Mouse (Mus musculus) kidney, adult 2 months (tissue): Measurements from ENCODE around the gene Mcu. TPM values are rescaled to one million over a fixed set of nuclear protein-coding genes. Genes with fewer than 3 reads are reported as not detected.

Experiments
- DNase-seq: peaks from one replicate; pipeline ENCODE4 v3.0.0; 2021
- H3K27ac ChIP-seq: fragments of 200-500 bp; 2 replicates; pipeline ENCODE4 v1.5.1; 2012; ENCODE audit warnings: low read depth, low read length, control low read depth, inconsistent platforms; ENCODE audit not compliant: insufficient read depth
- H3K27me3 ChIP-seq: fragments of 200-500 bp; replicated peaks from 2 replicates; pipeline ENCODE4 v1.6.1; 2012; ENCODE audit warnings: mild to moderate bottlenecking, moderate library complexity, low read length, inconsistent platforms; ENCODE audit not compliant: control insufficient read depth, insufficient read depth
- H3K36me3 ChIP-seq: fragments of 200-500 bp; 2 replicates; pipeline ENCODE4 v1.6.1; 2012; ENCODE audit warnings: mild to moderate bottlenecking, moderate library complexity, low read length, inconsistent platforms; ENCODE audit not compliant: control insufficient read depth, insufficient read depth
- H3K4me1 ChIP-seq: fragments of 200-500 bp; 2 replicates; pipeline ENCODE4 v1.6.1; 2011; ENCODE audit warnings: low read length; ENCODE audit not compliant: control insufficient read depth, insufficient read depth
- H3K4me3 ChIP-seq: fragments of 200-500 bp; 2 replicates; pipeline ENCODE4 v1.5.1; 2011; ENCODE audit warnings: mild to moderate bottlenecking, low read depth, low read length, control low read depth; ENCODE audit not compliant: insufficient read depth
- CTCF ChIP-seq: fragments of 200-500 bp; conservative IDR thresholded peaks from 2 replicates; pipeline ENCODE4 v1.5.1; 2011; ENCODE audit warnings: low read depth, mild to moderate bottlenecking, control low read depth, low read length, moderate library complexity, mixed read lengths; ENCODE audit not compliant: insufficient read depth, insufficient read length
- POLR2A ChIP-seq: fragments of 200-500 bp; IDR thresholded peaks from one replicate; pipeline ENCODE4 v1.6.1; 2011; ENCODE audit warnings: low read depth, low read length, control low read depth
- whole genome bisulfite sequencing: fragments of 180-500 bp; shearing (Covaris S2); methylation state at CpG from one replicate; pipeline ENCODE4 v1.1.7; 2018; 5-methylcytosine and 5-hydroxymethylcytosine counted together
- polyA plus RNA-seq: library from polyadenylated mRNA; depleted of rRNA; stranded (reverse); fragments of >200 nt; gene quantifications from 2 replicates; pipeline ENCODE4 v1.2.3, GENCODE M21; 2012

Gene Mcu
- polyA plus RNA-seq, 1 experiment: 16.2 TPM

GRCm38 (mm10) chr10:59613276-59613675 is 3.2 kb downstream of the Mcu start:
- Histone ChIP-seq H3K36me3 (no peaks in the 10 kb centered on the region), H3K4me1 (peaks cover 8% of the 10 kb centered on the region), H3K27ac (no peak overlapping the region), H3K27me3 (no peaks in the 10 kb centered on the region), H3K4me3 (no peak overlapping the region)
- DNase-seq: no peak
- WGBS: 67% methylated on average over 5 of the region's 5 CpGs
- no peak for TF ChIP-seq POLR2A
- no peak for TF ChIP-seq CTCF

GRCm38 (mm10) chr10:59604879-59605464 is 11.5 kb downstream of the Mcu start:
- Histone ChIP-seq H3K4me1 (peaks cover 2% of the 10 kb centered on the region; the same call in 1 of the 2 replicates), H3K27ac (no peak overlapping the region), H3K27me3 (no peaks in the 10 kb centered on the region), H3K36me3 (no peaks in the 10 kb centered on the region), H3K4me3 (no peak overlapping the region)
- TF ChIP-seq POLR2A (no peak), CTCF (no peak)
- DNase-seq: no peak
- 85% methylated on average over 11 of the region's 11 CpGs for WGBS

- TF ChIP-seq POLR2A (no peak), CTCF (no peak)
- Histone ChIP-seq H3K27ac (no peak overlapping the region), H3K27me3 (no peaks in the 10 kb centered on the region), H3K36me3 (no peaks in the 10 kb centered on the region), H3K4me1 (peaks cover 6% of the 10 kb centered on the region; the same call in 1 of the 2 replicates), H3K4me3 (no peak overlapping the region)
- DNase-seq: peak; percentile 71
- 54% methylated on average over 5 of the region's 5 CpGs for WGBS
These were observed 12.6 kb downstream of the Mcu start for GRCm38 (mm10) chr10:59603843-59604242.

- no peak for TF ChIP-seq CTCF
- TF ChIP-seq POLR2A: no peak
- DNase-seq: no peak
- H3K36me3 ChIP-seq: no peaks in the 10 kb centered on the region
- no peak overlapping the region for H3K4me3 ChIP-seq
- no peak overlapping the region for H3K27ac ChIP-seq
- H3K4me1 ChIP-seq: peaks cover 6% of the 10 kb centered on the region; the same call in 1 of the 2 replicates
- WGBS: 66% methylated on average over 14 of the region's 14 CpGs
- no peaks in the 10 kb centered on the region for H3K27me3 ChIP-seq
These were observed 13.6 kb downstream of the Mcu start for GRCm38 (mm10) chr10:59602891-59603290.

- no peak overlapping the region for H3K4me3 ChIP-seq
- peaks cover 6% of the 10 kb centered on the region; the same call in 1 of the 2 replicates for H3K4me1 ChIP-seq
- DNase-seq: no peak
- TF ChIP-seq POLR2A (no peak), CTCF (no peak)
- WGBS: 56% methylated on average over 8 of the region's 8 CpGs
- no peaks in the 10 kb centered on the region for H3K27me3 ChIP-seq
- H3K27ac ChIP-seq: no peak overlapping the region
- H3K36me3 ChIP-seq: no peaks in the 10 kb centered on the region
These were observed 14.4 kb downstream of the Mcu start for GRCm38 (mm10) chr10:59602043-59602442.

GRCm38 (mm10) chr10:59600516-59600915 is 16.0 kb downstream of the Mcu start:
- TF ChIP-seq CTCF: no peak
- no peak for TF ChIP-seq POLR2A
- H3K27me3 ChIP-seq: no peaks in the 10 kb centered on the region
- 73% methylated on average over 8 of the region's 8 CpGs for WGBS
- peaks cover 6% of the 10 kb centered on the region; the same call in 1 of the 2 replicates for H3K4me1 ChIP-seq
- no peak for DNase-seq
- H3K27ac ChIP-seq: no peak overlapping the region
- H3K4me3 ChIP-seq: no peak overlapping the region
- no peaks in the 10 kb centered on the region for H3K36me3 ChIP-seq

- Histone ChIP-seq H3K4me3 (no peak overlapping the region), H3K27ac (no peak overlapping the region), H3K36me3 (no peaks in the 10 kb centered on the region), H3K27me3 (no peaks in the 10 kb centered on the region), H3K4me1 (0 out of 2 replicates have a peak, but pooled peaks cover 7% of the 10 kb centered on the region)
- 53% methylated on average over 13 of the region's 13 CpGs for WGBS
- DNase-seq: peak; percentile 74
- no peak for TF ChIP-seq CTCF
- TF ChIP-seq POLR2A: no peak
These were observed 22.5 kb downstream of the Mcu start for GRCm38 (mm10) chr10:59593826-59594570.
